Mouse (Mus musculus): ENCODE results near the gene Psmc6. TPM values are rescaled to one million over a fixed set of nuclear protein-coding genes. Genes with fewer than 3 reads are reported as not detected.

Gene Psmc6
- polyA plus RNA-seq, 1 experiment from 2014 or later = 142 TPM

DNA sequence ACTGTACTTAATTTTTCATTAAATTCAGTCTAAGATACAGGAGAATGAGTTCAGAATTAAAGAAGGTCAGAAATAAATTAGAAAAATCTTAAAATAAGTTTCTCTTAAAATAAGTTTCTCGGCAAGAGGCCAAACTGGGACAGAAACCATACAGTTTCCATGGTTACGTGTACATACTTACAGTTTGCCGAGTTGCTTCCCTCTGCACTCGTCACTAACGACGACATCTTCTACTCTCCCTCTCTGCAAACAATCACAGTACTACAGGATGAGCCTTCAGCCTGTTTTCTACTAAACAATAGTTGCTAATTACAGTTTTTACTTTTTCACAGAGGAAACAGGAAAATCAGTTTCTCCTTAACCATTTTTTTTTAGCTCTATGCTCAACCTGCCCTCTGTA is 51.2 kb downstream of the Psmc6 start:
- Histone ChIP-seq H3K27ac (ENCODE audit: low read depth) (no peak overlapping the region), H3K36me3 (ENCODE audit: control insufficient read depth, insufficient read depth, low read length) (peaks cover 45% of the 10 kb centered on the region), H3K4me3 (ENCODE audit: low read depth, low read length) (no peak overlapping the region), H3K4me1 (replicated peaks; ENCODE audit: control insufficient read depth, insufficient read depth, low read length) (no peaks in the 10 kb centered on the region), H3K9me3 (ENCODE audit: control insufficient read depth, low read length) (no peaks in the 10 kb centered on the region), H3K4me2 (ENCODE audit: low read length) (no peak overlapping the region), H3K9ac (ENCODE audit: low read length) (no peak overlapping the region), H3K27me3 (replicated peaks; ENCODE audit: control insufficient read depth, insufficient read depth, low read length) (no peaks in the 10 kb centered on the region)
- DNase-seq (ENCODE audit: low spot score) = no peak
- 79% methylated on average over 6 of the region's 6 CpGs for WGBS
- ATAC-seq (replicated peaks; ENCODE audit: low FRiP score, low TSS enrichment, low read depth) = no peak

DNA sequence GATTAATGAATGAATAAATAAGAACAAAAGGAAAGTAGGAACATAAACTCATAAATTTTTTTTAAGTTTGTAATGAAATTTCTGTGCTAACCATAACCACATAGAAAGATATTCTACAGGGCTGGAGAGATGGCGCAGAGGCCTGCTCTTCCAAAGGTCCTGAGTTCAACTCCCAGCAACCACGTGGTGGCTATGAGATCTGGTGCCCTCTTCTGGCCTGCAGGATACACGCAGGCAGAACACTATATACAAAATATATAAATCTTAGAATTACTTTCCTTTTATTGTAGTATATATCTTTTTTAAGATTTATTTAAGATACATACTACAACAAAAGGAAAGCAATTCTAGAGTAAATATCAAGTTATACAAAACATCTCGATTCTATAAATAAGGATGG is 53.3 kb downstream of the Psmc6 start:
- Histone ChIP-seq H3K4me3 (ENCODE audit: low read depth, low read length) (no peak overlapping the region), H3K9ac (ENCODE audit: low read length) (no peak overlapping the region), H3K4me2 (ENCODE audit: low read length) (no peak overlapping the region), H3K27me3 (replicated peaks; ENCODE audit: control insufficient read depth, insufficient read depth, low read length) (no peaks in the 10 kb centered on the region), H3K27ac (ENCODE audit: low read depth) (no peak overlapping the region), H3K4me1 (replicated peaks; ENCODE audit: control insufficient read depth, insufficient read depth, low read length) (peaks cover 7% of the 10 kb centered on the region), H3K9me3 (ENCODE audit: control insufficient read depth, low read length) (no peaks in the 10 kb centered on the region), H3K36me3 (ENCODE audit: control insufficient read depth, insufficient read depth, low read length) (peaks cover 45% of the 10 kb centered on the region)
- 82% methylated on average over 4 of the region's 4 CpGs for WGBS
- ATAC-seq (replicated peaks; ENCODE audit: low FRiP score, low TSS enrichment, low read depth) (no peak), DNase-seq (ENCODE audit: low spot score) (no peak)

DNA sequence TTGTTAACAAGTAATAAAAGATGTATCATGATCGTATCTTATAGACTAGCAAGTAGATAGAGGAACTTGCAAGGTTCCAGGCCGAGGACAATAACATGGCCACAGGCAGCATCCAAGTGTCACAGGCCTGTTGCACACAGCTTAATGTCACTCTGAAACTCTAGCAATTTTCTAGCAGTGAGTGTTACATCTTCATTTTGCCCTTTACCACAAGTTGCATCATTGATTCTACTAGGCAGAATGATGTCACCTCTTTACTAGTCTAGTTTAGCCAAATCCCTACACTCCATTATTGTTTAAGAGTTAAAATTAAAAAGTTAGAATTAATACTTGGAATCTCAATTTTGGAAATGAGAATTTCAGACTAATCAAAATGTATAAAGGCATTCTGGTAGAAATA is 56.0 kb downstream of the Psmc6 start:
- Histone ChIP-seq H3K4me3 (ENCODE audit: low read depth, low read length) (no peak overlapping the region), H3K9ac (ENCODE audit: low read length) (no peak overlapping the region), H3K27ac (ENCODE audit: low read depth) (no peak overlapping the region), H3K4me1 (replicated peaks; ENCODE audit: control insufficient read depth, insufficient read depth, low read length) (peaks cover 7% of the 10 kb centered on the region), H3K27me3 (replicated peaks; ENCODE audit: control insufficient read depth, insufficient read depth, low read length) (no peaks in the 10 kb centered on the region), H3K36me3 (ENCODE audit: control insufficient read depth, insufficient read depth, low read length) (peaks cover 23% of the 10 kb centered on the region), H3K9me3 (ENCODE audit: control insufficient read depth, low read length) (no peaks in the 10 kb centered on the region), H3K4me2 (ENCODE audit: low read length) (no peak overlapping the region)
- no peak for ATAC-seq (replicated peaks; ENCODE audit: low FRiP score, low TSS enrichment, low read depth)
- WGBS = 93% methylated on average over 2 of the region's 2 CpGs
- no peak for DNase-seq (ENCODE audit: low spot score)

DNA sequence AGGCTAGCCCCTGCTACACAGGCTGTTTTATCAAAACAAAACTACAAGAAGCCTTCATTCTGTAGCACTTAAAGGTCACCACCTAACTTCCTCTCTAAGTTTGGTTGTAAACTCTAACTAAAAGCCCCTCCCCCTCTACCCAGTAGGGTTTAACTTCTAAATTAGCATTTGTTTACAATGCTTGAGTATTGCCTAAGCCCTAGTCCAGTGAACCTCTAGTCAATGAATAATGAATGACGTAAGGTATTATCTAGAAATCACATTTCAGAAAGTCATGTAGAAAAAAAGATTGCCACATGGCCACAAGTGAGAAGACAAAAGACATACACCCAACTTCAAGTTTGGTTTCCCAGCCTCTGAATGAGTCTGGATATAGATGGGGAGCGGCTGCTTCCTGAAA is 57.9 kb downstream of the Psmc6 start:
- Histone ChIP-seq H3K9ac (ENCODE audit: low read length) (peak overlapping the region; percentile 74), H3K9me3 (ENCODE audit: control insufficient read depth, low read length) (no peaks in the 10 kb centered on the region), H3K4me1 (replicated peaks; ENCODE audit: control insufficient read depth, insufficient read depth, low read length) (peaks cover 7% of the 10 kb centered on the region), H3K4me2 (ENCODE audit: low read length) (peak overlapping the region; percentile 57), H3K36me3 (ENCODE audit: control insufficient read depth, insufficient read depth, low read length) (peaks cover 10% of the 10 kb centered on the region; the same call in 1 of the 2 replicates), H3K27me3 (replicated peaks; ENCODE audit: control insufficient read depth, insufficient read depth, low read length) (no peaks in the 10 kb centered on the region), H3K4me3 (ENCODE audit: low read depth, low read length) (peak overlapping the region; percentile 67), H3K27ac (ENCODE audit: low read depth) (peak overlapping the region; percentile 87)
- ATAC-seq (replicated peaks; ENCODE audit: low FRiP score, low TSS enrichment, low read depth) (no peak), DNase-seq (ENCODE audit: low spot score) (no peak)
- 20% methylated on average over 2 of the region's 2 CpGs for WGBS

DNA sequence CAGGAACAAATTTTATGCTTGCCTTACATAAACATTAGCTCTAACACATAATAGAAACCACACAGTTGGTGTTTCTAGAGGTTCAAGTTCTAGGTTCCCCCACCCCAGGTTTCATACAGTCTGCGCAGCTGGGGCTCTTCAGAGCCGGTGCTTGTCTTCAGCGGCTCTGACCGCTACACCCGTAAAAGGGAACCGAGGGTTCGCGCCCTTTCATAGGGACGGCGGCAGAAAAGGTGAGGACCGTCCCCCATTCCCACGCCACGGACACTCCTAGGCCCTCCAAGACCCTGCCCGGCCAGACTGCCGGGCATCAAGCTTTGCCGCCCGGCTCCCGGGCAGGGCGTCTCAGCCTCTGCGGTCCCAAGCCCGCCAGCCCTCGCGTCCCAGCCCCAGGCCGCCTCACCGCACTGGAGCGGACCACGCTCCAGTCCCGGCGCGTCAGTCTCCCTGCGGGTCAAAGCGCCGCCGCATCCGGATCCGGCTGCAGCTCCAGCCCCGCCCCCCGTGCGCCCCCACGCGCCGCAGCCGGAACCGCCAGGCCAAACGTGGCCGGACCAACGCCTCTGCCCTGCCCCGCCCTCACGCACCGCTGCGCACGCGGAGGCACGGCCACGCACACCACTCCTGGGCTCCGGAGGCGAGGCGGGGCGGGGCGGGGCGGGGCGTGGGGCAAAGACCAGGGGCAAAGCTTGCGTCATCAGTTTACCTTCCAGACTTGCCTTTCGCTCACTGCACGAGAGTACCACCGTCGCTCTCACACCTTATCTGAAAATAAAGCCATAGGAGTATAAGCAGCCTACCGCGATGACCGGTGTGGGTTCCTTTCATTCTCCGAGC is 59.0 kb downstream of the Psmc6 start:
- Histone ChIP-seq H3K4me1 (replicated peaks; ENCODE audit: control insufficient read depth, insufficient read depth, low read length) (peaks cover 7% of the 10 kb centered on the region), H3K27me3 (replicated peaks; ENCODE audit: control insufficient read depth, insufficient read depth, low read length) (no peaks in the 10 kb centered on the region), H3K27ac (ENCODE audit: low read depth) (peak overlapping the region; percentile 87), H3K36me3 (ENCODE audit: control insufficient read depth, insufficient read depth, low read length) (peaks cover 2% of the 10 kb centered on the region; the same call in 1 of the 2 replicates), H3K9me3 (ENCODE audit: control insufficient read depth, low read length) (no peaks in the 10 kb centered on the region), H3K4me3 (ENCODE audit: low read depth, low read length) (peak overlapping the region; percentile 67), H3K9ac (ENCODE audit: low read length) (peak overlapping the region; percentile 74), H3K4me2 (ENCODE audit: low read length) (peak overlapping the region; percentile 57)
- ATAC-seq (replicated peaks; ENCODE audit: low FRiP score, low TSS enrichment, low read depth) (peak; percentile 97), DNase-seq (ENCODE audit: low spot score) (peak; percentile 89)
- WGBS = under 1% methylated on average over 69 of the region's 71 CpGs

DNA sequence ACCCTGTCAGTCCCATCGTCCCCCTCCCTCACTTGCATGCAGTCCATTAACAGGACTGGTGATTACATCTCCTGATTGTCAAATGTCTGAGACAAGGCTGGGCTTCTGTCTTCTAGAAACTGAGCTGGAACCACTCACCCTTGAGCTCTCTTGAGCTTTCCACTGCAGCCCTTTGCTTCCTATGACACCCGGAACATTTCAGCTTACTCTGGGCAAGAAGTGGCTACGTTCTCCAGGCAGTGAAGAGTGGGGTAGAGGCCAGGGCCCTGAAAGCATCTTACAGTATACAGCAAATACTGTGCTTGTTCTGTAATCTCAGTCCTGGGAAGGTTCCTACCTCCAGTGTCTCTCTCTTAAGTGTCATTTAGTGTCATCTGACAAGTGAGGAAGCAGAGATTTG is 59.6 kb downstream of the Psmc6 start:
- ATAC-seq (replicated peaks; ENCODE audit: low FRiP score, low TSS enrichment, low read depth) = no peak
- 10% methylated on average over 3 of the region's 3 CpGs for WGBS

More for the DNA sequence above, 59.6 kb downstream of the Psmc6 start:
- no peaks in the 10 kb centered on the region for H3K27me3 ChIP-seq (replicated peaks; ENCODE audit: control insufficient read depth, insufficient read depth, low read length)
- peaks cover 7% of the 10 kb centered on the region for H3K4me1 ChIP-seq (replicated peaks; ENCODE audit: control insufficient read depth, insufficient read depth, low read length)
- H3K4me3 ChIP-seq (ENCODE audit: low read depth, low read length) = peak overlapping the region; percentile 67
- peak overlapping the region; percentile 87 for H3K27ac ChIP-seq (ENCODE audit: low read depth)
- no peak for DNase-seq (ENCODE audit: low spot score)
- no peaks in the 10 kb centered on the region for H3K36me3 ChIP-seq (ENCODE audit: control insufficient read depth, insufficient read depth, low read length)
- H3K9ac ChIP-seq (ENCODE audit: low read length) = peak overlapping the region; percentile 74
- H3K4me2 ChIP-seq (ENCODE audit: low read length) = peak overlapping the region; percentile 57
- H3K9me3 ChIP-seq (ENCODE audit: control insufficient read depth, low read length) = no peaks in the 10 kb centered on the region

Other genes starting within 250 kb of the Psmc6 start
- gene Gpr137c, start 110.1 kb upstream of the Psmc6 start, polyA plus RNA-seq (2014; fragmentation: Nextera tagmentation; extraction: Ambion mirVana) = 3.6 and 4.2 TPM in 2 replicates
- 15.5 and 16.2 TPM in 2 replicates for gene Txndc16, start 109.5 kb upstream of the Psmc6 start, polyA plus RNA-seq (2014; fragmentation: Nextera tagmentation; extraction: Ambion mirVana)
- gene Ero1l, start 11.0 kb upstream of the Psmc6 start, polyA plus RNA-seq (2014; fragmentation: Nextera tagmentation; extraction: Ambion mirVana) = 44.6 and 46.7 TPM in 2 replicates
- gene Styx, start 21.3 kb downstream of the Psmc6 start, polyA plus RNA-seq (2014; fragmentation: Nextera tagmentation; extraction: Ambion mirVana) = 58.9 and 61.4 TPM in 2 replicates
- gene Gnpnat1, start 75.1 kb downstream of the Psmc6 start, polyA plus RNA-seq (2014; fragmentation: Nextera tagmentation; extraction: Ambion mirVana) = 66.5 and 75.3 TPM in 2 replicates
- gene Fermt2, start 200.3 kb downstream of the Psmc6 start, polyA plus RNA-seq (2014; fragmentation: Nextera tagmentation; extraction: Ambion mirVana) = 177 and 202 TPM in 2 replicates

Measured in intestine, embryonic 14.5 days (tissue).